Mouse (Mus musculus) kidney, adult 18-20 months (tissue): ENCODE data around the gene Trmt1l.

Experiments
- DNase-seq: peaks from one replicate; pipeline ENCODE4 v3.0.0; 2021

The Trmt1l gene

GRCm38 (mm10) chr1:151495635-151496285 is 67.4 kb downstream of the Trmt1l start:
- DNase-seq, result no peak

DNA sequence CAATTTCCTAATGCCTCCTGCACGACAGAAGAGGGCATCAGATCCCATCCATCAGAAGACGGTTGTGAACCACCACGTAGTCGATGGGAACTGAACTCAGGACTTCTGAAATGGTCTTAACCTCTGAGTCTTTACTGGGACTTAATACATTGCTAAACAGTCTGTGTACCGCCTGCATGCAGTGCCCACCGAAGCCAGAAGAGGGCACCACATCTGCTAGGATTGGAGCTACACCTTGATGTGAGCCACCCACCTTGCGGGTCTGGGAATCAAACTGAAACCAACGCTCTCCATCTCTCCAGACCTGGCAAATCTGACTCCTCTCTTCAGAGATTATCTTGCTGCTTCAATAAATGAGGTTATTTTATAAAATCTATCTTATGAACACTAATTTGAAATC is 68.7 kb downstream of the Trmt1l start:
- peak; percentile 20 for DNase-seq

- DNase-seq, result no peak
Measured at GRCm38 (mm10) chr1:151497942-151498341, 69.6 kb downstream of the Trmt1l start.

- no peak for DNase-seq
Measured at GRCm38 (mm10) chr1:151498381-151498780, 70.0 kb downstream of the Trmt1l start.

DNA sequence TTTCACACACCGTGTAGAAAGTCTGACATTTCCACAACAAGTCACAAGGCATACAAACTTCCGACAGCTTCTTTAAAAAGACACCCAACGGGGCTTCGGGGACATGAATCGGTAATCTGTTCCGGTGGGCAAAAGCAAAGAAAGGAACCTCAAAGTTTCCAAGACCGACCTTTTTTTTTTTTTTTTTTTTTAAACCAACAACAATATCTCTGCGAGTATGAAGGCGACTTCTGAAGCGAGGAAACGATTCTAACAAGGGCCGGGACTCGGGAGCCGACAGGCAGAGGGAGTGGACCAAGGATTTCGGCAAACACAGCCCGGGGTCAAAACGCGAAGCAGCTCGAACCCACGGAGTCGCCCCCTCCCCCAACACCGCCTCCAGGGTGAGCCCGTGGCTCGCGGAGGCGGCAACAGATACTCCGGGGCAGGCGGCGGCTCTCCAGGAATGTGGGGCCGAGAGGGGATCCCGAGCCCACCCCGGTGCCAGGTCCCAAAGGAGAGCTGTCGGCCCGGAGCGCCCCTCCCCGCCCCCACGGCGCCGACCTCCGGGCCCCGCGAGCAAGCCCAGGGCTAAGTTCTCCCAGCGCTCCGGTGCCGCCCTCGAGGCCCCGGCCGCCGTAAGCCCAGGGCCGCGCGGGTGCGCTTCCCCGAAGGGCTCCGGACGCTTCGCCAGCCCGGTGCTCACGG is 71.6 kb downstream of the Trmt1l start:
- DNase-seq, result peak; percentile 72

DNA sequence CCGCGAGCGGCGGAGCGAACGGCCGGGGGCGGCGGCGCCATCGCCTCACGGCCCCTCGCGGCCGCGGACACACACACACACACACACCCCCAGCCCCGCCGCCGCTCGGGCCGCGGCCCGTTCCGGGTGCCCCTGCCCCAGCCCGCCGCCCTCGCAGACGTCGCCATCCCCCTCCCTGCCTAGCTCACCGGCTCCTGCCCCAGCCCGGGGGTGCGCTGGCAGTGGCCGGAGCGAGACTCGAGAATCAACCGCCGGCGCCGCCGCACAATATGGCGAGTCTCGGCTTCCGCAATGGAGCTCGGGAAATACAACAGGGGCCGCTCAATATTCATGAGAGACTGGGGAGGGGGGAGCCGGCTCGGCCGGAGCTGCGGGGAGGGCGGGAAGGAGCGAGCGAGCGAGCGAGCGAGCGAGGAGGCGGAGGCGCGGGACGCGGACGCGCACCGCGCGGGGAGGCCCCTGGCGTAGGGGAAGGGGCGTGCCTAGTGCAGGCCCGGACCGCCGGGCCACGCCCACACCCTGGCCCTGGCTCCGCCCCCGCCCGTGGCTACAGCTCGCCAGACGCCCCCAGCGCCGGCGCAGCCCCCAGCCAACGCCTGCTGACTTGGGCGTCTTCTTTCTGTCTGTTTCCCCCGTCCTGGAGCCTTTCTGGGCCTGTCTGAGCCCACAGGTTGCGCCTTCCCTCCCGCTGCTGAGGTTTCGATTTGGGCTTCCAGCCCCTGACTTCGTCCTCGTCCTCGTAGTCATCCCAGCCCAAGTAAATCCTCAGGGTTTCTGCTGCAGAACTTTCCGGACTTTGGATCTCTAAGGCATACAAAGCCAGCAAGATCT is 72.4 kb downstream of the Trmt1l start, which contains the start of gene Rnf2:
Gene Rnf2, minus strand, starts transcription at position 425 of the 831 bp plus-strand sequence.
- peak; percentile 93 for DNase-seq
